In the genomic region with DNA sequence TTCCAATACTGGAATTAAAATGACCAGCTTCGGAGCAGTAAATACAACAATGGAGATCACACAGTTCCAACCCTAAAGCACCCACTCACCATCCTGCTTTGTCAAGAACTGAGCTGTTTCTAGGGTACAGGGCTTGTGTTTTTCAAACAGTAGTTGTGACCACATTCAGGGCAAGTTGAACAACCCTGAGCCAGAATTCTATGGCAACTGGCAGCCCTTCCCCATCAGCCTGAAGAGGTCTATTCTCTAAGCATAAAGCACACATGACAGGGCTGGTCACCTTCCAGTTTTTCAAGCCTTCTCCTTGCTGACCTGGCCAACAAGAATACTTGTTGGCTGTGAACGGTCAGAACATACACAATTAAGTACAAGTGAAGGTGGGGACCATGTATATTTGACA, we compare ENCODE assay signal across 32 mouse cellular contexts.
DNase-seq lines count a peak whose midpoint lies in the region; ATAC-seq lines count a peak whose summit lies in the region.
"Had no signal": no experiment of that assay in that cellular context is flagged by ENCODE, and none has a peak within 500 bp of the region (broad histone marks: within the 10 kb centered on the region; RNA-seq: fewer than 3 reads in every experiment).

No protein-coding gene starts in this region.

- no peak overlapping the region for H3K4me2 ChIP-seq in heart, embryonic 11.5 days
- H3K4me2 ChIP-seq: forebrain, embryonic 13.5 days; hindbrain, embryonic 13.5 days; kidney, embryonic 15.5 days; neural tube, embryonic 12.5 days had no signal

- H3K27me3 ChIP-seq in heart, embryonic 11.5 days (ENCODE audit: control insufficient read depth, insufficient read depth, low read length), result no peaks in the 10 kb centered on the region
- H3K27me3 ChIP-seq: forebrain, embryonic 13.5 days; hindbrain, embryonic 13.5 days; kidney, embryonic 15.5 days; neural tube, embryonic 12.5 days had no signal

- H3K27ac ChIP-seq in heart, embryonic 11.5 days (ENCODE audit: low read depth, low read length), result no peak overlapping the region
- H3K27ac ChIP-seq: forebrain, embryonic 13.5 days; heart, embryonic 10.5 days; hindbrain, embryonic 13.5 days; kidney, embryonic 15.5 days; liver, embryonic 14.5 days; midbrain, embryonic 10.5 days; neural tube, embryonic 12.5 days had no signal

- WGBS in heart, embryonic 11.5 days (ENCODE audit: insufficient replicate concordance), result 76% methylated on average over 2 of the region's 2 CpGs

- peak; percentile 11 for DNase-seq in layer of hippocampus, adult 11-12 months (ENCODE audit: low spot score)
- no peak for DNase-seq in layer of hippocampus, postnatal 36 days
- DNase-seq in left cerebral cortex, postnatal 4 days, result peak; percentile 13
- DNase-seq in left cerebral cortex, postnatal 36 days (ENCODE audit: low spot score in 2 of 2), result no peak
- DNase-seq in adipocyte (ENCODE audit: low spot score), result peak; percentile 12
- peak; percentile 12 to 27 for DNase-seq in layer of hippocampus, postnatal 10 days (ENCODE audit: low spot score in 2 of 2)
- DNase-seq: adrenal gland, adult 2 months; adrenal gland, postnatal 36 days; cerebellum, adult 2 months; cerebellum, postnatal 14 days; gastrocnemius, postnatal 25 days; heart, adult 11 months; heart, postnatal 36 days; kidney, adult 18-20 months; kidney, postnatal 25 days; liver; lung, adult 2 months; lung, postnatal 14 days; right cerebral cortex, adult 18-20 months; thymus, postnatal 4 days had no signal

- no peak for ATAC-seq in heart, embryonic 11.5 days (replicated peaks; ENCODE audit: insufficient number of reproducible peaks, low FRiP score, low TSS enrichment)
- ATAC-seq: CD4-positive, CD25-positive, alpha-beta regulatory T cell, adult 4 months; forebrain, embryonic 13.5 days; midbrain, embryonic 16.5 days had no signal

- H3K9ac ChIP-seq in heart, embryonic 11.5 days (ENCODE audit: low read depth, low read length), result no peak overlapping the region
- H3K9ac ChIP-seq: forebrain, embryonic 13.5 days; hindbrain, embryonic 13.5 days; kidney, embryonic 15.5 days; liver, embryonic 14.5 days; neural tube, embryonic 12.5 days had no signal

- no peaks in the 10 kb centered on the region for H3K4me1 ChIP-seq in heart, embryonic 11.5 days (ENCODE audit: control insufficient read depth, insufficient read depth, low read length)
- H3K4me1 ChIP-seq: forebrain, embryonic 13.5 days; heart, embryonic 10.5 days; hindbrain, embryonic 13.5 days; neural tube, embryonic 12.5 days had no signal

- H3K36me3 ChIP-seq in heart, embryonic 11.5 days (ENCODE audit: control insufficient read depth, insufficient read depth, low read length), result no peaks in the 10 kb centered on the region
- H3K36me3 ChIP-seq: heart, embryonic 10.5 days; hindbrain, embryonic 13.5 days; kidney, embryonic 15.5 days; midbrain, embryonic 10.5 days; neural tube, embryonic 12.5 days had no signal

- intact Hi-C loops in left cerebral cortex, postnatal 4 days (cut with DNase I), result no loop called here
- intact Hi-C loops in left cerebral cortex, postnatal 36 days (cut with DNase I), result no loop called here

- H3K4me3 ChIP-seq in heart, embryonic 11.5 days (ENCODE audit: low read depth, low read length), result no peak overlapping the region
- H3K4me3 ChIP-seq: erythroblast, embryonic 14.5 days; forebrain, embryonic 13.5 days; heart, embryonic 10.5 days; hindbrain, embryonic 13.5 days; kidney, embryonic 15.5 days; midbrain, embryonic 10.5 days; myocyte; neural tube, embryonic 12.5 days had no signal

- H3K9me3 ChIP-seq in heart, embryonic 11.5 days (replicated peaks; ENCODE audit: control insufficient read depth, low read length), result no peaks in the 10 kb centered on the region
- H3K9me3 ChIP-seq: forebrain, embryonic 13.5 days; heart, embryonic 10.5 days; hindbrain, embryonic 13.5 days; kidney, embryonic 15.5 days; midbrain, embryonic 10.5 days; neural tube, embryonic 12.5 days had no signal

Comparison
In these comparisons a context has a peak if more than half of its experiments do, and no peak if none do; other contexts are left out.
1. DNase-seq: peak in layer of hippocampus, adult 11-12 months (single experiment), left cerebral cortex, postnatal 4 days (single experiment), adipocyte (single experiment) and layer of hippocampus, postnatal 10 days (2 of 2); none in layer of hippocampus, postnatal 36 days (0 of 2) and left cerebral cortex, postnatal 36 days (0 of 2).